Mouse (Mus musculus) CD4-positive, CD25-positive, alpha-beta regulatory T cell (primary cell): Measurements from ENCODE around the gene Lap3. TPM values are rescaled to one million over a fixed set of nuclear protein-coding genes. Genes with fewer than 3 reads are reported as not detected.

Experiments
- polyA plus RNA-seq: library from polyadenylated mRNA; unstranded; fragments of 100-300 nt; shearing (Covaris generic); gene quantifications from one replicate; pipeline ENCODE4 v1.2.1, GENCODE M21; 2017

Lap3 gene
- 30.7 TPM for polyA plus RNA-seq

GRCm38 (mm10) chr5:45493191-45494092, at the start of gene Lap3:
TSS of gene Lap3 (plus strand) at chr5:45493374.

GRCm38 (mm10) chr5:45449831-45450716, 43.1 kb upstream of the Lap3 start, which contains the start of gene Qdpr:
TSS of gene Qdpr (minus strand) at chr5:45450236.

DNA sequence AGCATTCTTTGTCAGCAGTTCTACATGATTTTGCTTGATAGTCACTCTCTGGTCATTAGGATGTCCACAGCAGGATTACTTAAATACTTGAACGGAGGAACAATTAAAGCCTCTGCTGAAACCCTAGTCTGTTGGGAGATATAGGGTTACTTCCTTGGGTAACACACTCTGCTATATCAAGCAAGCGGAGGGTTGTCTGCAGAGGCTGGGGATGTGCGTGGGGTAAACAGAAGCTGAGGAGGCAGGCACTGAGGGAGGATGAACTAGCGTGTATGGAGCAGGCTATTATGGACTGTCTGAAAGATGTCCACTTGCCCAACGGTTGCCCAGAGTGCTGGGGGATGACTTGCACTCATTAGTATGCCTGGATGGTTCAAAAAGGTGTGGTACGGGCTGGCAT, 39.7 kb upstream of the Lap3 start, which contains the start of gene Clrn2:
Gene Clrn2 (plus strand): TSS at position 301 of the 400 bp plus-strand sequence.

GRCm38 (mm10) chr5:45519960-45520808, 27.0 kb downstream of the Lap3 start, which contains the start of gene Med28:
TSS of gene Med28 (plus strand) at chr5:45520229.

Other genes with a start within 250 kb of the Lap3 start
- 100 TPM for gene Qdpr, start 43.1 kb upstream of the Lap3 start, polyA plus RNA-seq
- not detected for gene Clrn2, start 39.6 kb upstream of the Lap3 start, polyA plus RNA-seq
- 259 TPM for gene Med28, start 26.9 kb downstream of the Lap3 start, polyA plus RNA-seq
- gene Fam184b, start 146.2 kb downstream of the Lap3 start, polyA plus RNA-seq: 0.06 TPM
- gene Ncapg, start 176.5 kb downstream of the Lap3 start, polyA plus RNA-seq: 3.4 TPM